Comparison of ENCODE assay signal across 9 mouse cellular contexts in the genomic region with DNA sequence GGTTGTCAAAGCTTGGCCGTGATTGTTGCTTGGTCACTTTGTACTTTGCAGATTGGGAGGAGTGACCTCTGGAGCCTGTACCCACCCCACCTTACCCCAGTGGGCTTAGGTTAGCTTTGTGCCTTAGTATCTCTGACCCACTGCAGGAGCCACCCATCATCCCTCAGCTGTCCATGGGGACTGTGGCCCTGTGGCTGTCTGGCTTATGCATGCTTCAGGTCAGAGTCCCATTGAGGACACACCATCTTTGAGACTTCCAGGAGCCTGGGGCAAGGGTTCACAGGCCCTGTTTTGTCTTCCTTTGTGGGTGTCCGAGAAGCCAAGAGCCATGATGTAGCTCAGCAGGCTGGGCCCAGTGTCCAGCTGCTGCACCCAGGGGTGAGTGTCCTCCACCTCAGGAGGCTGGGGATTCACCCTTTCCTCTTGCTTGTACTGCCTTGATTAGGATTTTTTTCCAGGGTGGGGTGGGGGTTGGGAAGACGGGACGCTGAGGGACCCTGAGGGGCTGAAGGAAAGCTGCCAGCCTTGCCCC. TPM values are rescaled to one million over a fixed set of nuclear protein-coding genes. Genes with fewer than 3 reads are reported as not detected.
DNase-seq lines count a peak whose midpoint lies in the region; ATAC-seq and TF ChIP-seq lines count a peak whose summit lies in the region.
"Had no signal": no experiment of that assay in that cellular context is flagged by ENCODE, and none has a peak within 500 bp of the region (broad histone marks: within the 10 kb centered on the region; RNA-seq: fewer than 3 reads in every experiment).

No protein-coding gene starts in this region.

- H3K9ac ChIP-seq in lung, embryonic 15.5 days, result no peak overlapping the region
- peak overlapping the region; percentile 82 for H3K9ac ChIP-seq in intestine, embryonic 16.5 days (ENCODE audit: low read depth, low read length)

- H3K36me3 ChIP-seq in lung, embryonic 15.5 days, result no peaks in the 10 kb centered on the region
- H3K36me3 ChIP-seq in intestine, embryonic 16.5 days (ENCODE audit: control insufficient read depth, insufficient read depth, low read length), result no peaks in the 10 kb centered on the region
- H3K36me3 ChIP-seq in small intestine, adult 2 months (ENCODE audit: control insufficient read depth, insufficient read depth, low read length), result no peaks in the 10 kb centered on the region

- H3K27me3 ChIP-seq in lung, embryonic 15.5 days, result peaks cover 9% of the 10 kb centered on the region; the same call in 1 of the 2 replicates
- no peaks in the 10 kb centered on the region for H3K27me3 ChIP-seq in intestine, embryonic 16.5 days (replicated peaks; ENCODE audit: control insufficient read depth, insufficient read depth, low read length)
- no peaks in the 10 kb centered on the region for H3K27me3 ChIP-seq in small intestine, adult 2 months (ENCODE audit: control insufficient read depth, insufficient read depth, low read length)

- no peak for TF ChIP-seq CTCF in small intestine, adult 2 months (IDR thresholded peaks at IDR 0.05; ENCODE audit: extremely low read depth, insufficient read length, insufficient replicate concordance, low read depth, low read length)

- H3K9me3 ChIP-seq in lung, embryonic 15.5 days, result no peaks in the 10 kb centered on the region
- H3K9me3 ChIP-seq in intestine, embryonic 16.5 days (ENCODE audit: control insufficient read depth, low read length), result no peaks in the 10 kb centered on the region

- TF ChIP-seq POLR2A in small intestine, adult 2 months (IDR thresholded peaks at IDR 0.05; ENCODE audit: low read depth, low read length), result no peak

- H3K27ac ChIP-seq in lung, embryonic 15.5 days, result no peak overlapping the region
- H3K27ac ChIP-seq in intestine, embryonic 16.5 days (ENCODE audit: low read length), result no peak overlapping the region
- H3K27ac ChIP-seq in small intestine, adult 2 months (ENCODE audit: insufficient read depth, low read depth, low read length), result peak overlapping the region; percentile 22; the same call in 1 of the 2 replicates

- no peak for ATAC-seq in lung, embryonic 15.5 days (ENCODE audit: borderline replicate concordance, extremely low read depth, low FRiP score, low TSS enrichment)
- no peak for ATAC-seq in intestine, embryonic 16.5 days

- H3K4me1 ChIP-seq in lung, embryonic 15.5 days, result peaks cover 13% of the 10 kb centered on the region
- peaks cover 19% of the 10 kb centered on the region for H3K4me1 ChIP-seq in intestine, embryonic 16.5 days (ENCODE audit: control insufficient read depth, insufficient read depth, low read length)
- H3K4me1 ChIP-seq in small intestine, adult 2 months (ENCODE audit: control insufficient read depth, insufficient read depth, insufficient read length, low read length), result peaks cover 18% of the 10 kb centered on the region

- DNase-seq in adrenal gland, postnatal 25 days, result peak; percentile 9
- no peak for DNase-seq in adrenal gland, adult 18-20 months (ENCODE audit: low spot score in 2 of 2)
- no peak for DNase-seq in lung, postnatal 25 days (ENCODE audit: low spot score)
- no peak for DNase-seq in ovary, postnatal 36 days (ENCODE audit: low spot score)
- DNase-seq in urinary bladder, postnatal 4 days (ENCODE audit: low spot score in 2 of 2), result no peak

- H3K4me2 ChIP-seq in lung, embryonic 15.5 days, result peak overlapping the region; percentile 99
- peak overlapping the region; percentile 98 for H3K4me2 ChIP-seq in intestine, embryonic 16.5 days (ENCODE audit: low read depth, low read length)

- WGBS in lung, embryonic 15.5 days, result 90% methylated on average over 4 of the region's 4 CpGs
- WGBS in intestine, embryonic 16.5 days, result 78% methylated on average over 4 of the region's 4 CpGs
- 67% methylated on average over 4 of the region's 4 CpGs for WGBS in small intestine, adult 2 months

- peak overlapping the region; percentile 70; the same call in 1 of the 2 replicates for H3K4me3 ChIP-seq in lung, embryonic 15.5 days
- peak overlapping the region; percentile 5; the same call in 1 of the 2 replicates for H3K4me3 ChIP-seq in intestine, embryonic 16.5 days (ENCODE audit: low read length)
- H3K4me3 ChIP-seq in small intestine, adult 2 months (ENCODE audit: low read depth, low read length), result peak overlapping the region; percentile 78

RNA-seq across cellular contexts. Expression of gene Fndc10, which starts 1.5 kb away (rescaled TPM):
- 50.8 and 67.4 TPM in 2 replicates for total RNA-seq in adrenal gland, postnatal 25 days (2021)
- 10 to 100 TPM; 31.5 to 48.1 TPM for total RNA-seq in adrenal gland, adult 18-20 months (2021)
- 4.3 and 4.9 TPM in 2 replicates for polyA plus RNA-seq in lung, embryonic 15.5 days (2015; fragmentation: Nextera tagmentation; extraction: Ambion mirVana)
- polyA plus RNA-seq in intestine, embryonic 16.5 days (2015; fragmentation: Nextera tagmentation; extraction: Ambion mirVana), result 1.9 and 2.0 TPM in 2 replicates
- polyA plus RNA-seq in small intestine, adult 2 months (2012; rRNA removed), result 12.5 and 24.0 TPM in 2 replicates

RNA-seq across cellular contexts. Expression of gene Ssu72, which starts 9.0 kb away (rescaled TPM):
- 100 and 123 TPM in 2 replicates for total RNA-seq in adrenal gland, postnatal 25 days (2021)
- total RNA-seq in adrenal gland, adult 18-20 months (2021), result 100 to 1,000 TPM in 1 of 2 experiments, 10 to 100 TPM in 1; 92.0 to 105 TPM
- 147 and 150 TPM in 2 replicates for polyA plus RNA-seq in lung, embryonic 15.5 days (2015; fragmentation: Nextera tagmentation; extraction: Ambion mirVana)
- polyA plus RNA-seq in intestine, embryonic 16.5 days (2015; fragmentation: Nextera tagmentation; extraction: Ambion mirVana), result 155 and 163 TPM in 2 replicates
- polyA plus RNA-seq in small intestine, adult 2 months (2012; rRNA removed), result 87.2 and 140 TPM in 2 replicates

RNA-seq across cellular contexts. Expression of gene Mib2, which starts 26.6 kb away (rescaled TPM):
- 47.0 and 60.2 TPM in 2 replicates for total RNA-seq in adrenal gland, postnatal 25 days (2021)
- total RNA-seq in adrenal gland, adult 18-20 months (2021), result 10 to 100 TPM; 57.1 to 59.7 TPM
- polyA plus RNA-seq in lung, embryonic 15.5 days (2015; fragmentation: Nextera tagmentation; extraction: Ambion mirVana), result 27.6 and 29.1 TPM in 2 replicates
- 18.6 and 18.7 TPM in 2 replicates for polyA plus RNA-seq in intestine, embryonic 16.5 days (2015; fragmentation: Nextera tagmentation; extraction: Ambion mirVana)
- polyA plus RNA-seq in small intestine, adult 2 months (2012; rRNA removed), result 46.3 and 85.4 TPM in 2 replicates

RNA-seq across cellular contexts. Expression of gene Tmem240, which starts 39.0 kb away (rescaled TPM):
- total RNA-seq in adrenal gland, postnatal 25 days (2021), result 0.86 and 1.6 TPM in 2 replicates
- under 1 TPM; 0.48 to 0.89 TPM for total RNA-seq in adrenal gland, adult 18-20 months (2021)
- polyA plus RNA-seq in lung, embryonic 15.5 days (2015; fragmentation: Nextera tagmentation; extraction: Ambion mirVana), result 0.44 and 0.59 TPM in 2 replicates
- polyA plus RNA-seq in intestine, embryonic 16.5 days (2015; fragmentation: Nextera tagmentation; extraction: Ambion mirVana), result 0.16 and 0.23 TPM in 2 replicates
- 0.53 and 0.80 TPM in 2 replicates for polyA plus RNA-seq in small intestine, adult 2 months (2012; rRNA removed)

RNA-seq across cellular contexts. Expression of gene Mmp23, which starts 42.4 kb away (rescaled TPM):
- 3.7 and 4.2 TPM in 2 replicates for total RNA-seq in adrenal gland, postnatal 25 days (2021)
- total RNA-seq in adrenal gland, adult 18-20 months (2021), result 10 to 100 TPM in 1 of 2 experiments, 1 to 10 TPM in 1; 5.6 to 12.8 TPM
- 41.7 and 47.8 TPM in 2 replicates for polyA plus RNA-seq in lung, embryonic 15.5 days (2015; fragmentation: Nextera tagmentation; extraction: Ambion mirVana)
- polyA plus RNA-seq in intestine, embryonic 16.5 days (2015; fragmentation: Nextera tagmentation; extraction: Ambion mirVana), result 39.6 and 41.3 TPM in 2 replicates
- polyA plus RNA-seq in small intestine, adult 2 months (2012; rRNA removed), result 32.6 and 55.1 TPM in 2 replicates
- polyA plus RNA-seq: erythroblast, embryonic 14.5 days had no signal

Comparison
In these comparisons a context has a peak if more than half of its experiments do, and no peak if none do; other contexts are left out.
1. H3K4me3 ChIP-seq: peak in every context shown above with its lines; median percentile 78 in small intestine, adult 2 months; 70 in lung, embryonic 15.5 days; 5 in intestine, embryonic 16.5 days.